Mouse (Mus musculus) embryonic facial prominence, embryonic 12.5 days (tissue): Measurements from ENCODE around the gene Ern1. TPM values are rescaled to one million over a fixed set of nuclear protein-coding genes. Genes with fewer than 3 reads are reported as not detected.

Experiments
- ATAC-seq: fragments of 200-750 bp; cut with Nextera tagmentation; 2 replicates; pipeline ENCODE4 v1.8.0; 2017; ENCODE audit not compliant: insufficient number of reproducible peaks, insufficient read depth, low FRiP score, low TSS enrichment
- H3K27ac ChIP-seq: fragments of 300-500 bp; sonication (generic); 2 replicates; pipeline ENCODE4 v1.5.1; 2016; ENCODE audit warnings: mild to moderate bottlenecking
- H3K27me3 ChIP-seq: fragments of 300-500 bp; sonication (generic); 2 replicates; pipeline ENCODE4 v1.6.1; 2016; ENCODE audit warnings: mild to moderate bottlenecking, moderate library complexity
- H3K36me3 ChIP-seq: fragments of 300-500 bp; sonication (generic); 2 replicates; pipeline ENCODE4 v1.6.1; 2016; ENCODE audit warnings: mild to moderate bottlenecking
- H3K4me1 ChIP-seq: fragments of 300-500 bp; sonication (generic); 2 replicates; pipeline ENCODE4 v1.6.1; 2016
- H3K4me2 ChIP-seq: fragments of 300-500 bp; sonication (generic); replicated peaks from 2 replicates; pipeline ENCODE4 v1.6.1; 2016; ENCODE audit warnings: mild to moderate bottlenecking, moderate library complexity
- H3K4me3 ChIP-seq: fragments of 300-500 bp; sonication (generic); 2 replicates; pipeline ENCODE4 v1.5.1; 2016; ENCODE audit warnings: mild to moderate bottlenecking
- H3K9ac ChIP-seq: fragments of 300-500 bp; sonication (generic); 2 replicates; pipeline ENCODE4 v1.6.1; 2016; ENCODE audit warnings: mild to moderate bottlenecking, moderate library complexity
- H3K9me3 ChIP-seq: fragments of 300-500 bp; sonication (generic); 2 replicates; pipeline ENCODE4 v1.6.1; 2016; ENCODE audit warnings: mild to moderate bottlenecking, moderate library complexity
- WGBS: fragments of 180-500 bp; shearing (Covaris S2); methylation state at CpG from one replicate; pipeline ENCODE4 v1.1.7; 2016; 5-methylcytosine and 5-hydroxymethylcytosine counted together
- polyA plus RNA-seq: library from polyadenylated mRNA; unstranded; fragments of >200 nt; fragmentation: Nextera tagmentation; extraction: Ambion mirVana; gene quantifications from 2 replicates; pipeline ENCODE4 v1.2.1, GENCODE M21; 2016

The Ern1 gene
- polyA plus RNA-seq, 1 experiment from 2014 or later: 8.1 TPM

GRCm38 (mm10) chr11:106478745-106479144 lies 8.9 kb downstream of the Ern1 start:
- Histone ChIP-seq H3K27ac (no peak overlapping the region), H3K36me3 (no peaks in the 10 kb centered on the region), H3K9ac (no peak overlapping the region), H3K4me3 (no peak overlapping the region), H3K4me1 (no peaks in the 10 kb centered on the region), H3K27me3 (no peaks in the 10 kb centered on the region), H3K4me2 (no peak overlapping the region), H3K9me3 (no peaks in the 10 kb centered on the region)
- ATAC-seq: no peak
- 24% methylated on average over 1 of the region's 1 CpGs for WGBS

GRCm38 (mm10) chr11:106477505-106478160 lies 10.0 kb downstream of the Ern1 start:
- Histone ChIP-seq H3K27me3 (no peaks in the 10 kb centered on the region), H3K4me1 (no peaks in the 10 kb centered on the region), H3K36me3 (no peaks in the 10 kb centered on the region), H3K27ac (no peak overlapping the region), H3K4me3 (no peak overlapping the region), H3K4me2 (no peak overlapping the region), H3K9ac (no peak overlapping the region), H3K9me3 (no peaks in the 10 kb centered on the region)
- ATAC-seq: no peak
- WGBS: 90% methylated on average over 4 of the region's 4 CpGs

- Histone ChIP-seq H3K4me3 (no peak overlapping the region), H3K4me2 (no peak overlapping the region), H3K27me3 (no peaks in the 10 kb centered on the region), H3K27ac (no peak overlapping the region), H3K36me3 (no peaks in the 10 kb centered on the region), H3K4me1 (peaks cover 8% of the 10 kb centered on the region; the same call in 1 of the 2 replicates), H3K9ac (no peak overlapping the region), H3K9me3 (no peaks in the 10 kb centered on the region)
- ATAC-seq: no peak
- 80% methylated on average over 1 of the region's 1 CpGs for WGBS
Observed at GRCm38 (mm10) chr11:106475309-106475708, 12.3 kb downstream of the Ern1 start.

- no peak overlapping the region for H3K4me2 ChIP-seq
- no peak overlapping the region for H3K27ac ChIP-seq
- no peaks in the 10 kb centered on the region for H3K9me3 ChIP-seq
- no peak overlapping the region for H3K9ac ChIP-seq
- 92% methylated on average over 1 of the region's 1 CpGs for WGBS
- no peak for ATAC-seq
- no peak overlapping the region for H3K4me3 ChIP-seq
- no peaks in the 10 kb centered on the region for H3K27me3 ChIP-seq
- peaks cover 8% of the 10 kb centered on the region; the same call in 1 of the 2 replicates for H3K4me1 ChIP-seq
- no peaks in the 10 kb centered on the region for H3K36me3 ChIP-seq
Observed at GRCm38 (mm10) chr11:106471629-106472028, 16.0 kb downstream of the Ern1 start.

- Histone ChIP-seq H3K36me3 (no peaks in the 10 kb centered on the region), H3K9me3 (no peaks in the 10 kb centered on the region), H3K4me2 (no peak overlapping the region), H3K4me1 (peaks cover 8% of the 10 kb centered on the region; the same call in 1 of the 2 replicates), H3K9ac (no peak overlapping the region), H3K27ac (no peak overlapping the region), H3K27me3 (no peaks in the 10 kb centered on the region), H3K4me3 (no peak overlapping the region)
- ATAC-seq: no peak
- WGBS: 100% methylated on average over 1 of the region's 1 CpGs
Observed at GRCm38 (mm10) chr11:106468509-106468908, 19.1 kb downstream of the Ern1 start.

GRCm38 (mm10) chr11:106465932-106466331 lies 21.7 kb downstream of the Ern1 start:
- Histone ChIP-seq H3K27me3 (no peaks in the 10 kb centered on the region), H3K9me3 (no peaks in the 10 kb centered on the region), H3K4me3 (no peak overlapping the region), H3K9ac (no peak overlapping the region), H3K4me2 (no peak overlapping the region), H3K4me1 (peaks cover under 1% of the 10 kb centered on the region; the same call in 1 of the 2 replicates), H3K27ac (no peak overlapping the region), H3K36me3 (no peaks in the 10 kb centered on the region)
- no peak for ATAC-seq
- 83% methylated on average over 4 of the region's 4 CpGs for WGBS

GRCm38 (mm10) chr11:106465545-106465903 lies 22.1 kb downstream of the Ern1 start:
- Histone ChIP-seq H3K9ac (no peak overlapping the region), H3K9me3 (no peaks in the 10 kb centered on the region), H3K4me1 (no peaks in the 10 kb centered on the region), H3K4me3 (no peak overlapping the region), H3K27me3 (no peaks in the 10 kb centered on the region), H3K36me3 (no peaks in the 10 kb centered on the region), H3K27ac (no peak overlapping the region), H3K4me2 (no peak overlapping the region)
- no peak for ATAC-seq
- 91% methylated on average over 1 of the region's 1 CpGs for WGBS

GRCm38 (mm10) chr11:106464681-106465544 lies 22.7 kb downstream of the Ern1 start:
- no peaks in the 10 kb centered on the region for H3K4me1 ChIP-seq
- ATAC-seq: no peak
- no peak overlapping the region for H3K9ac ChIP-seq
- H3K4me2 ChIP-seq: no peak overlapping the region
- no peaks in the 10 kb centered on the region for H3K36me3 ChIP-seq
- H3K27me3 ChIP-seq: no peaks in the 10 kb centered on the region
- WGBS: 72% methylated on average over 4 of the region's 4 CpGs
- H3K27ac ChIP-seq: no peak overlapping the region
- H3K4me3 ChIP-seq: no peak overlapping the region
- H3K9me3 ChIP-seq: no peaks in the 10 kb centered on the region

GRCm38 (mm10) chr11:106463845-106464244 lies 23.8 kb downstream of the Ern1 start:
- no peak for ATAC-seq
- no peaks in the 10 kb centered on the region for H3K36me3 ChIP-seq
- 73% methylated on average over 5 of the region's 5 CpGs for WGBS
- H3K27me3 ChIP-seq: no peaks in the 10 kb centered on the region
- no peak overlapping the region for H3K4me2 ChIP-seq
- no peaks in the 10 kb centered on the region for H3K9me3 ChIP-seq
- H3K4me1 ChIP-seq: no peaks in the 10 kb centered on the region
- H3K4me3 ChIP-seq: no peak overlapping the region
- no peak overlapping the region for H3K9ac ChIP-seq
- no peak overlapping the region for H3K27ac ChIP-seq

GRCm38 (mm10) chr11:106462309-106462708 lies 25.3 kb downstream of the Ern1 start:
- no peaks in the 10 kb centered on the region for H3K9me3 ChIP-seq
- no peaks in the 10 kb centered on the region for H3K27me3 ChIP-seq
- no peak overlapping the region for H3K27ac ChIP-seq
- H3K36me3 ChIP-seq: no peaks in the 10 kb centered on the region
- ATAC-seq: no peak
- H3K4me1 ChIP-seq: no peaks in the 10 kb centered on the region
- 71% methylated on average over 3 of the region's 3 CpGs for WGBS
- H3K9ac ChIP-seq: no peak overlapping the region
- no peak overlapping the region for H3K4me2 ChIP-seq
- no peak overlapping the region for H3K4me3 ChIP-seq

- 72% methylated on average over 5 of the region's 5 CpGs for WGBS
- Histone ChIP-seq H3K36me3 (no peaks in the 10 kb centered on the region), H3K27ac (no peak overlapping the region), H3K9me3 (no peaks in the 10 kb centered on the region), H3K4me3 (no peak overlapping the region), H3K27me3 (no peaks in the 10 kb centered on the region), H3K4me2 (no peak overlapping the region), H3K4me1 (no peaks in the 10 kb centered on the region), H3K9ac (no peak overlapping the region)
- no peak for ATAC-seq
Observed at GRCm38 (mm10) chr11:106461145-106461932, 26.3 kb downstream of the Ern1 start.
